Mouse (Mus musculus) C2C12 (cell line): ENCODE data around the gene Clip1. TPM values are rescaled to one million over a fixed set of nuclear protein-coding genes. Genes with fewer than 3 reads are reported as not detected.
A peak's percentile ranks its signal among the peaks of the same experiment; 100 is the strongest.

ENCODE experiments used
- H3K27me3 ChIP-seq: one replicate; pipeline ENCODE4 v1.6.1; 2011; ENCODE audit not compliant: control insufficient read depth, insufficient read depth, insufficient read length
- H3K36me3 ChIP-seq: one replicate; pipeline ENCODE4 v1.6.1; 2011; ENCODE audit not compliant: control insufficient read depth, insufficient read depth
- H3K4me3 ChIP-seq: one replicate; pipeline ENCODE4 v1.5.1; 2011; ENCODE audit warnings: mild to moderate bottlenecking, control low read depth; ENCODE audit not compliant: poor library complexity, insufficient read depth, severe bottlenecking
- H3K79me2 ChIP-seq: one replicate; pipeline ENCODE4 v1.6.1; 2011; ENCODE audit not compliant: control insufficient read depth, insufficient read depth
- H3K79me3 ChIP-seq: one replicate; pipeline ENCODE4 v1.6.1; 2011; ENCODE audit warnings: low read depth, control low read depth
- H3ac ChIP-seq: one replicate; pipeline ENCODE3; 2011; ENCODE audit warnings: low read depth; ENCODE audit not compliant: control insufficient read depth, insufficient read length
- CEBPB ChIP-seq: IDR thresholded peaks from one replicate; pipeline ENCODE4 v1.6.1; 2011; ENCODE audit warnings: low read depth, mild to moderate bottlenecking, control low read depth, moderate library complexity
- CTCF ChIP-seq: IDR thresholded peaks from one replicate; pipeline ENCODE4 v1.5.1; 2011; ENCODE audit not compliant: control insufficient read depth, insufficient read depth, insufficient read length
- FOSL1 ChIP-seq: IDR thresholded peaks from one replicate; pipeline ENCODE4 v1.8.0; 2011; ENCODE audit warnings: mild to moderate bottlenecking, low read length; ENCODE audit not compliant: poor library complexity, insufficient read depth, severe bottlenecking
- MAX ChIP-seq: IDR thresholded peaks from one replicate; pipeline ENCODE4 v1.6.1; 2011; ENCODE audit warnings: mild to moderate bottlenecking, control low read depth
- MYOD1 ChIP-seq: IDR thresholded peaks from one replicate; pipeline ENCODE4 v1.6.1; 2011; ENCODE audit warnings: low read depth; ENCODE audit not compliant: control insufficient read depth, insufficient read length
- MYOG ChIP-seq: IDR thresholded peaks from one replicate; pipeline ENCODE4 v1.6.1; 2011; ENCODE audit not compliant: control insufficient read depth, insufficient read length; ENCODE audit errors: extremely low read depth
- USF1 ChIP-seq: IDR thresholded peaks from one replicate; pipeline ENCODE4 v1.6.1; 2011; ENCODE audit warnings: low read depth, mild to moderate bottlenecking, control low read depth, moderate library complexity
- polyA plus RNA-seq: library from polyadenylated mRNA; unstranded; fragments of >200 nt; fragmentation: generic; extraction: Trizol; gene quantifications from one replicate; pipeline ENCODE4 v1.2.1, GENCODE M21; 2012; ENCODE audit warnings: missing spikeins

Clip1 gene
- polyA plus RNA-seq, 1 experiment: 12.7 TPM

- H3ac ChIP-seq: no peak overlapping the region
- peaks cover 9% of the 10 kb centered on the region for H3K79me2 ChIP-seq
- no peak overlapping the region for H3K4me3 ChIP-seq
- H3K36me3 ChIP-seq: peaks cover 15% of the 10 kb centered on the region
- peaks cover 1% of the 10 kb centered on the region for H3K79me3 ChIP-seq
- TF ChIP-seq MYOG: no peak
- TF ChIP-seq CTCF: no peak
- TF ChIP-seq MAX: no peak
- TF ChIP-seq FOSL1: no peak
- TF ChIP-seq CEBPB: no peak
- no peak for TF ChIP-seq USF1
- TF ChIP-seq MYOD1: no peak
- H3K27me3 ChIP-seq: no peaks in the 10 kb centered on the region
These were observed 107.7 kb downstream of the Clip1 start for GRCm38 (mm10) chr5:123576696-123577095.

GRCm38 (mm10) chr5:123573362-123573761, 111.1 kb downstream of the Clip1 start:
- no peak for TF ChIP-seq MAX
- TF ChIP-seq USF1: no peak
- no peak for TF ChIP-seq CTCF
- TF ChIP-seq CEBPB: no peak
- TF ChIP-seq MYOD1: no peak
- TF ChIP-seq FOSL1: no peak
- no peak for TF ChIP-seq MYOG
- no peaks in the 10 kb centered on the region for H3K36me3 ChIP-seq
- no peaks in the 10 kb centered on the region for H3K27me3 ChIP-seq
- peaks cover 5% of the 10 kb centered on the region for H3K79me3 ChIP-seq
- H3K79me2 ChIP-seq: peaks cover 12% of the 10 kb centered on the region
- no peak overlapping the region for H3ac ChIP-seq
- H3K4me3 ChIP-seq: no peak overlapping the region

DNA sequence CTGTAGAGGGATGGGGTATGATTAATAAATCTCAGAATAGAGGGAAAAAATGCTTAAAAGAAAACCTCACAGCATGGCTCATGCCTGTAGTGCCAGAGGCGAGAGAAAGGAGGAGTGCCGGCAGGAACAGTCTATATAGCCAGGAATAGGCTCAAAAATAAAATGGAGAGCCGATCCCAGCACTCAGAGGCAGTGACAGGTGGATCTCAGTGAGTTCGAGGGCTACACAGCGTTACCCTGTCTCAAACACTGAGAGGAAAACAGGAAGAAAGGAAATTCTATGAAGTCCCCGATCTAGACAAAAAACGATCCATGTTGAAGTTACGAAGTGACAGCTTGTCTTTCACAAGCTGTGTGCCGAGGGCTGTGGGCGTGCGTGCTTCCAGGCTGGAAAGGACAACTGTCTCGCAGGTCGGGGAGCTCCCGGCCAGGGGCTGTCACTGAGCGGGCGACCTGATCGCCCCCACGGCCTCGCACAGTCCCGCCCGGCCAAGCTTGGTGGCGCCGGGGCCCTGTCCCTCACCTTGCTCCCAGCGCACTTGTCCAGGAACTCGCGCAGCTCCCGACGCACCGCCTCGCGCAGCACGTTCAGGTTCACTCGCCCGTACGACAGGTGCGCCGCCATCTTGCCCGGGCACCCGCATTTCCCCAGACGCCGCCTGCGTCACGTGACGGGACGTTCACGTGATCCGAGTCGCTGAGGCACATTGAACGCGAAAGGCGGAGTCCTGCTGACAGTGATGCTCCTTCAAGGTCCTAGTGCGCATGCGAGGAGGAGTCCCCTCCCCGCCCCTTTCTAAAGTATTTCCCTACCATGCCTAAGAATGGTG, 111.8 kb downstream of the Clip1 start, which contains the start of gene Vps33a:
TSS of gene Vps33a (minus strand) at position 682 of the 830 bp plus-strand sequence.
- Histone ChIP-seq H3K27me3 (no peaks in the 10 kb centered on the region), H3K79me2 (peaks cover 12% of the 10 kb centered on the region), H3K79me3 (peaks cover 5% of the 10 kb centered on the region)

DNA sequence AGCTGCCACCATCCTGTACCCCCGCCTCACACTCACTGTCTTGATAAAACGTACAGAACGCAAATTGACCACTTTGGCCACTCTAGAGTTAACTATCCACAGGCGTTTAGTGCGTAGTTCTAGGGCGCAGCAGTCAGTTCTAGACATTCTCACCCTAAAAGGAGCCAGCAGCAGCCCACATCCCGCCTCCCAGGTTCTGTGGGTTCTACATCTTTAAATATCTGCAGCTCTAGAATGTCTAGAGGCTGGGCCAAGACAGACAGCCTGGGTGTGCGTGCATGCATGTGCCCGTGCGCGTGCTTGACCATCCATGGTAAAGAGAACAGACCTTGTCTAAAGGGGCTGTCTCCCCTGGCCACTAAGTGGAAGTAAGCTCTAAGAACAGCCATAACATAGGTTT, 123.3 kb downstream of the Clip1 start:
- H3K27me3 ChIP-seq: no peaks in the 10 kb centered on the region
- no peak overlapping the region for H3ac ChIP-seq
- peaks cover 51% of the 10 kb centered on the region for H3K36me3 ChIP-seq
- no peak for TF ChIP-seq USF1
- TF ChIP-seq MYOD1: no peak
- TF ChIP-seq FOSL1: no peak
- no peak for TF ChIP-seq MYOG
- TF ChIP-seq CTCF: no peak
- no peak for TF ChIP-seq MAX
- no peak for TF ChIP-seq CEBPB
- H3K79me3 ChIP-seq: no peaks in the 10 kb centered on the region
- H3K79me2 ChIP-seq: no peaks in the 10 kb centered on the region
- H3K4me3 ChIP-seq: no peak overlapping the region

More for the DNA sequence above, 111.8 kb downstream of the Clip1 start, which contains the start of gene Vps33a:
- Histone ChIP-seq H3K4me3 (peak within 1 kb of the TSS; percentile 87), H3ac (peak within 1 kb of the TSS; percentile 73), H3K36me3 (peaks cover 3% of the 10 kb centered on the region)
- TF ChIP-seq MAX (peak; percentile 44), USF1 (peak; percentile 100), MYOD1 (no peak), CTCF (no peak), FOSL1 (no peak)

GRCm38 (mm10) chr5:123559588-123559987, 124.8 kb downstream of the Clip1 start:
- no peaks in the 10 kb centered on the region for H3K79me3 ChIP-seq
- TF ChIP-seq CTCF (no peak), FOSL1 (no peak), MAX (no peak), MYOG (no peak), CEBPB (no peak), USF1 (no peak), MYOD1 (no peak)
- no peak overlapping the region for H3ac ChIP-seq
- H3K4me3 ChIP-seq: no peak overlapping the region
- H3K36me3 ChIP-seq: peaks cover 48% of the 10 kb centered on the region
- no peaks in the 10 kb centered on the region for H3K27me3 ChIP-seq
- H3K79me2 ChIP-seq: no peaks in the 10 kb centered on the region
